Mouse (Mus musculus): ENCODE data around the gene Pfdn6. TPM values are rescaled to one million over a fixed set of nuclear protein-coding genes. Genes with fewer than 3 reads are reported as not detected.
A peak's percentile ranks its signal among the peaks of the same experiment; 100 is the strongest.
"Not testable (repeated sequence)": the region's sequence is repeated elsewhere in the genome, so short reads cannot be mapped to it uniquely, and the experiment has no call there.

Gene Pfdn6
- total RNA-seq, 2 experiments from 2014 or later: 95.7 to 97.8 TPM

DNA sequence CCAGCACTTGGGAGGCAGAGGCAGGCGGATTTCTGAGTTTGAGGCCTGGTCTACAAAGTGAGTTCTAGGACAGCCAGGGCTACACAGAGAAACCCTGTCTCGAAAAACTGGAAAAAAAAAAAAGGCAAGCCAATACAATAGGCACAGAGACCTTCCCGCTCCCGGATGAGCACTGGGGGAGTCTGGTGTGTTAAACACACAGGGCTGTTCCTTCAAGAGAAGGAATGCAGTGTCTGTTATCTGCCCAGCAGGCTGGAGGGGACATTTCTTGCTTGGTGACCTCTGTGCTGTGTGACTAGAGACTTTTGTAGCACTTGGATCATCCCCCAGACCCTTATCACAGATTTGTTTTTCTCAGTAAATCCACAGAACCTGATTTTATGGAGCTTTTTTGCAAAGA lies 38.5 kb downstream of the Pfdn6 start:
- no peak for DNase-seq (ENCODE audit: extremely low spot score in 1 of 2, low spot score in 1 of 2)

DNA sequence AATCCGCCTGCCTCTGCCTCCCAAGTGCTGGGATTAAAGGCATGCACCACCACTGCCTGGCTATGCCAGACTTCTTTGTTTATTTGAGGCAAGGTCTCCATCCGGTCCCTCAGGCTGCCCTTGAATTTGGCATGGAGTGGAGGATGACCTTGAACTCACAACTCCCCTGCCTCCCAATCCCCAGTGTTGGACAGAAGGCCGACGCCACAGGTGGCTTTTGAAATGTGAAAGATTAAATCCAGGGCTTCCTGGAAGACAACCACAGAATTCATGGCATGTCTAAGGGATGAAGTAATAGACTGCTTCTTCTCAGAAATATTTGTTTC lies 39.2 kb downstream of the Pfdn6 start:
- no peak for DNase-seq (ENCODE audit: extremely low spot score in 1 of 2, low spot score in 1 of 2)

DNA sequence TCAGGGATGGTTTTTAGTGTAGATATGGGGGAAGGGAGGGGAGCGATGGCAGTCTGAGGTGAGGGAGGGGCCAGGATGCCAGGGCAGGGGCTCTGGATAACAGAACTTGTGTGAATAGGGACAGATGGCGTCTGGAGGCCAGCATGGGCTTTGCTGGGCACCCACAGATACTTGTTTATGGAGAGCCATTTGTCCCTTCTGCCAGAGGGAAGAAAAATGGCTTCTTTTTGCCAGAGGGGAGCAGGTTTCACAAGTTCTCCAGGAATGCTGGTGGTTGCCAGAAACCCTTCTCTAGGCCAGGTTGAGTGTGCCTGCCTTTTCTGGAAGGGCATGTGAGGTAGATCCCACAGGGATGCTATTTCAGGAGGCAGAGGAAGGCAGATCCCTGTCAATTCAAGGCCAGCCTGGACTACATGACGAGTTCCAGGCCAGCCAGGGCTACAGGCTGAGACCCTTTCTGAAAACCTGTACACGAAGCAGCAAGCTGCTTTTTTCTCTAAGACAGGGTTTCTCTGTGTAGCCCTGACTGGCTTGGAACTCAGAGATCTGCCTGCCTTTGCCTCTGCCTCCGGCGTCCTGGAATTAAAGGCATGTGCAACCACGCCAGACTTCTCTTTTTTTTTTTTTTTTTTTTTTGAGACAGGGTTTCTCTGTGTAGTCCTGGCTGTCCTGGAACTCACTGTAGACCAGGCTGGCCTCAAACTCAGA lies 39.7 kb downstream of the Pfdn6 start:
- no peak for DNase-seq (ENCODE audit: extremely low spot score in 1 of 2, low spot score in 1 of 2)

DNA sequence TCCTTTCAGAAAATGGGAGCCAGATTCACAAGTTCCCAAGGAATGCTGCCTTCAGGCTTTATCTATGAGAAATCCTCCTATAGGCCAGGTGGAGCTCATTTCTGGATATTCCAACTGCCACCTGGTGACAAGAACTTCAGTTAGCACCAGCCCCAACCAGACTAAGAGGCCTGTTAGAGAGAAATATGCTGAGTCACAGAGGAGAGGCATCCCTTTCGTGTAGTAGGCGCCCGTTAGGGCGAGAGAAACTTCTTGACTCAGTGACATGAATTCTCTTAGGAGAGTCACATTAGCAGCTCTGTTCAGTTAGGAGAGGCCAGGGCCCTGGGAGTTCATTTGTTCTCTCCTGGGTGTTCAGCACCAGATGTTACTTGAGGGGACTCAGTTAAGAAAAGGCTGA lies 40.5 kb downstream of the Pfdn6 start:
- no peak for DNase-seq (ENCODE audit: extremely low spot score in 1 of 2, low spot score in 1 of 2)

DNA sequence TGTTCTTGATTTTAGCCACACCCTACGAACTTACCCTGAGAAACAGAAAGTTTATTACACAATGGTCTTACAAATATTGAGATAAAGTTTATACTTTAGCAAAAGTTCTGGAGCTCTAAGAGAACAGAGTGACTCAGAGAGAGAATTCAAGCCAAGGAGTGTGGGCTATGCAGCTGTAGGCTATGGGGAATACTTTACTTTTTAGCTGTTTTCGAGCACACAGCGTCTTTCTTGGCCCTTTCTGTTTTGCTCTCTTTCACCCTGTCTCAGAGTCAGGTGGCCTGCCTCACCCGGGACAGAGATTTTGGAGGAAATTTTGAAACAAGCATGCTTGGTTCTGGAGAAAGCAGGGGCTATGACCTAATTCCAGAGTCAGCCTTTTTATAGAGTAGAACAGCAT lies 42.0 kb downstream of the Pfdn6 start:
- DNase-seq (ENCODE audit: extremely low spot score in 1 of 2, low spot score in 1 of 2): not testable (repeated sequence)

DNA sequence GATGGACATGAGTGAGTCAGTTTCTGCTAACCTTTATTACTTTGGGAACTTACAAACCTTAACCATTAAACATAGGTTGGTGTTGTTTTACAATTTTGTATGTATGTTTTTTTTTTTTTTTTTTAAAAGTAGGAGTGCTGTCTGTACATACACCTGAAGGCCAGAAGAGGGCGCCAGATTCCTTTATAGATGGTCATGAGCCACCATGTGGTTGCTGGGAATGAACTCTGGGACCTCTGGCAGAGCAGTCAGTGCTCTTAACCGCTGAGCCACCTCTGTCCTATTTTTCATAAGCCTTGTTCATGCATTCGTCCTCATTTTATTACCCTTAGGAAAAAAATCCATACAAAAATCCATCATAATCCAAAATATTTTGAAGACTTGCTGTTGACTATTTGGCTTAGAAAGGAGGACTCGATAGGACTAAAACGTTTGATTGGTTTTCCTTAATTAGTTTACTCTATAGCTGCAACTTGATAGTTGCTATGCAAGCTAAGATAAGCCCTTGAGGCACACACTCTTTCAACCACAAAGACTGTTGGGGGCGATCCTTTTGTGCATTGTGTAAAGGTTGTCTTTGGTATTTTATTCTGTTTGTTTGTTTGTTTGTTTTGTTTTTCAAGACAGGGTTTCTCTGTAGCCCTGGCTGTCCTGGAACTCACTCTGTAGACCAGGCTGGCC lies 42.9 kb downstream of the Pfdn6 start:
- DNase-seq (ENCODE audit: extremely low spot score in 1 of 2, low spot score in 1 of 2): no peak

DNA sequence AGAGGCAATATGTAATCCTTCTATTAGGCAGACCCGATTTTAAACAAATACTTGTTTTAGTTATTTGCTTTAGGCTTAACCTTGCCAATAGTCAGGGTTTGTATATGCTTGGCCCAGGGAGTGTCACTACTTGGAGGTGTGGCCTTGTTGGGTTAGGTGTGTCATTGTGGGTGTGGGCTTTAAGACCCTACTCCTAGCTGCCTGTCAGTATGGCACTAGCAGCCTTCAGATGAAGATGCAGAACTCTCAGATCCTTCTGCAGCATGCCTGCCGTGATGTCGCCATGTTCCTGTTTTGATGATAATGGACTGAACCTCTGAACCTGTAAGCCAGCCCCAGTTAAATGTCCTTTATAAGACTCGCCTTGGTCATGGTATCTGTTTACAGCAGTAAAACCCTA lies 47.1 kb downstream of the Pfdn6 start:
- DNase-seq (ENCODE audit: extremely low spot score in 1 of 2, low spot score in 1 of 2): not testable (repeated sequence)

DNA sequence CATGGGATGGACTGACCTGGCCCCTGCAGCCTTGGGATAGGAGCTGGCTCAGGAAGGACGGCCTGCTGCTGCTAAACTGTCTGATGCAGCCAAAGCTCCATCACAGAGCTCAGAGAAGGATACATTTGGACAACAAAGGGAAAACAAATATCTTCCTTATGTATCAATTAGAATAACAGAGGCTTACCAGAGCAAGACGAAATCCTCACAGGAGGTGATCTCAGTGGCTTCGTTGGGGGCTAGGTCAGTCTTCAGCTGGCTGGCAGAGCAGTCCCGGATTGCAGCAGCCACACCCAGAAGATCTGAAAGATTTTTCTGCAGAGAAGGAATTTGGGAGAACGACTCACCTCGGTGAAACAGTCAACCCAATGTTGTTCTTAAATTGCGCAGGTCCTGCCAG lies 47.7 kb downstream of the Pfdn6 start:
- DNase-seq (ENCODE audit: extremely low spot score in 1 of 2, low spot score in 1 of 2): no peak

DNA sequence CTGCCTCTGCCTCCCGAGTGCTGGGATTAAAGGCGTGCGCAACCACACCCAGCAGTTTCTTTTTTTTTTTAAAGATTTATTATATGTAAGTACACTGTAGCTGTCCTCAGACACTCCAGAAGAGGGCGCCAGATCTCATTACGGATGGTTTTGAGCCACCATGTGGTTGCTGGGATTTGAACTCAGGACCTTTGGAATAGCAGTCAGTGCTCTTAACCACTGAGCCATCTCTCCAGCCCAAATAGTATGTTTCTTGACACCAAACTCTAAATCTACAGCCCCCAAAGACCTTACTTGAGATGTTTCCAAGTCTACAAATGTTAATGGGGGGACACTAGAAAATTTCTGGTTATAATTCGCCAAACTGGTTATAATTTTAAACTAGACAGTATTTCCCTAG lies 48.3 kb downstream of the Pfdn6 start:
- DNase-seq (ENCODE audit: extremely low spot score in 1 of 2, low spot score in 1 of 2): not testable (repeated sequence)

DNA sequence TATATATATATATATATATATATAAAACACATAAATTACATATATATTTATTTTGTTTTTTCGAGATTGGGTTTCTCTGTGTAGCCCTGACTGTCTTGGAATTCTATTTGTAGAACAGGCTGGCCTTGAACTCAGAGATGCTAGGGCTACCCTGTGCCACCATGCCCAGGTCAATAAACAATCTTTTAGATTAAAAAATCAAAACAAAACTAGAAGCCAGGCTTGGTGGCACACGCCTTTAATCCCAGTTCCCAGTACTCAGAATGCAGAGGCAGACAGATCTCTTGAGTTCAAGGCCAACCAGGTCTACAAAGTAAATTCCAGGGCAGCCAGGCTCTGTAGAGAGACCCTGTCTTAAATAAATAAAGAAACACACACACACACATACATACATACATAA lies 48.8 kb downstream of the Pfdn6 start:
- no peak for DNase-seq (ENCODE audit: extremely low spot score in 1 of 2, low spot score in 1 of 2)

DNA sequence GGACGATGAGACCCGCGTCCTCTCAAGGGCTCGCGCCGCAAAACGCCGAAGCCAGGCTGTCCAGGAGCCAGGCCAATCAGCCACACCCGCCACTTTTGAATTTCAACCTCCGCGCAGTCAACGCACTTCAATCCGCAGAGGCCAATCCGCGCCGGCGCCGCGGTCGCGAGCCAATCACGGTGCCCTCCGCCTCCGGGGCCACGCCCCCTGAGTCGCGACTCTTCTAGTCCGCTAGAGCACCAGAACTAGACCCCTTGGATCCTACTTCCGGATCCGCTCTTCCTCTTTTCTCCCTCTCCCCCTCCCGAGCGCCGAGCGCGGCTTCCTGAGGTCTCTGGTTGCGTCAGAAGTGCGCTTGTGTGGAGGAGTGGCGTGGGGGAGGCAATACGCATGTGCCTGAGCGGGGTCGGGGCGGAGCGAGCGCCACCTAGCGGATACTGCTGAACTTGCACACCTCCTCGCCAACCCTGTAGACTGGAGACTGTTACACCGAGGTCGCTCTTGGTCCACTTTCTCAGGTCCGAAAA lies 49.5 kb downstream of the Pfdn6 start, which contains the start of gene Kifc1:
Gene Kifc1, minus strand, starts transcription at position 129 of the 527 bp plus-strand sequence.
- DNase-seq (ENCODE audit: extremely low spot score in 1 of 2, low spot score in 1 of 2): peak; percentile 99 to 100

DNA sequence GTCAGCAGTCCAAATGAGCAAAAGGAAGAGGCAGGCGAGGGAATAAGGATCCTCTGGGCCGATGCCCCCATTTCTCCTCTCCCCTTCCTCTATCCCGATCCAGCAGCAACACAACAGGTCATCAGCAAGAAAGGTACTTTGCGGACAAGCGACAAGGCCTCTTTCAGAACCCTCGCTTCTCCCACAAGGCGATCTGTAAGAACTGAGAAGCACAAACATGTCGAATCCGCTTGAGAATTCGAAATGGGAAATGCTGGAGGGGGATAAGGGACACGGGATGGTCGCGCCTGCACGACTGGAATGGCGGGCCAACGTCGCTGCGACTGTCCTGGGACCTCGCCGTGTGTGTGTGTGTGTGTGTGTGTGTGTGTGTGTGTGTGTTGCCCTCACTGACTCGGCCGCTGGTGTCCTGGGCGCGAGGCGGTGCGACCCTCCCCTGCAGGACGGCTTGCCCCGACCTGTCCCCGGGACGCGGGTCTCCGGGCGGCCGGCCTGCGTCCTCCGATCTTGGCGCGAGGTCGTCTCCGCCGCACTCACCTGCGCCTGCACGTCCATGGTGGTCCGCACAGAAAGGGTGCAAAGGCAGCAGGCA lies 50.1 kb downstream of the Pfdn6 start:
- not testable (repeated sequence) for DNase-seq (ENCODE audit: extremely low spot score in 1 of 2, low spot score in 1 of 2)

Other genes with a start within 250 kb of the Pfdn6 start
- 10 to 100 TPM; 80.9 to 84.4 TPM for gene March2, start 221.7 kb downstream of the Pfdn6 start, total RNA-seq (2021)
- 100 to 1,000 TPM; 304 to 328 TPM for gene Rab11b, start 179.8 kb downstream of the Pfdn6 start, total RNA-seq (2021)
- gene Angptl4, start 158.5 kb downstream of the Pfdn6 start, total RNA-seq (2021): 1 to 10 TPM; 3.8 to 4.0 TPM
- gene Kank3, start 129.8 kb downstream of the Pfdn6 start, total RNA-seq (2021): 10 to 100 TPM; 27.8 to 35.8 TPM
- 100 to 1,000 TPM; 728 to 834 TPM for gene Rps28, start 115.8 kb downstream of the Pfdn6 start, total RNA-seq (2021)
- gene Ndufa7, start 115.8 kb downstream of the Pfdn6 start, total RNA-seq (2021): 100 to 1,000 TPM; 214 to 222 TPM
- gene Cd320, start 97.3 kb downstream of the Pfdn6 start, total RNA-seq (2021): 10 to 100 TPM; 23.7 to 23.8 TPM
- gene Gm7029, start 66.5 kb downstream of the Pfdn6 start, total RNA-seq (2021): not detected
- gene Kifc1, start 49.7 kb downstream of the Pfdn6 start, total RNA-seq (2021): 1 to 10 TPM; 1.9 to 2.1 TPM
- gene Platr17, start 35.2 kb downstream of the Pfdn6 start, total RNA-seq (2021): not detected
- 10 to 100 TPM; 27.4 to 27.9 TPM for gene Daxx, start 30.9 kb downstream of the Pfdn6 start, total RNA-seq (2021)
- 10 to 100 TPM; 36.2 to 37.0 TPM for gene Tapbp, start 24.4 kb downstream of the Pfdn6 start, total RNA-seq (2021)
- 10 to 100 TPM; 27.7 to 29.6 TPM for gene Zbtb22, start 24.4 kb downstream of the Pfdn6 start, total RNA-seq (2021)
- gene Rgl2, start 10.8 kb downstream of the Pfdn6 start, total RNA-seq (2021): 10 to 100 TPM; 53.4 to 72.7 TPM
- gene Wdr46, start 317 bp upstream of the Pfdn6 start, total RNA-seq (2021): 10 to 100 TPM; 13.2 to 14.2 TPM
- gene B3galt4, start 11.1 kb upstream of the Pfdn6 start, total RNA-seq (2021): 1 to 10 TPM; 6.0 to 6.6 TPM
- gene Vps52, start 15.5 kb upstream of the Pfdn6 start, total RNA-seq (2021): 10 to 100 TPM; 85.0 to 95.9 TPM
- 100 to 1,000 TPM; 311 to 351 TPM for gene Rps18, start 15.7 kb upstream of the Pfdn6 start, total RNA-seq (2021)
- 10 to 100 TPM; 15.8 to 19.7 TPM for gene H2-K1, start 60.0 kb upstream of the Pfdn6 start, total RNA-seq (2021)
- gene Ring1, start 84.3 kb upstream of the Pfdn6 start, total RNA-seq (2021): 10 to 100 TPM; 37.1 to 44.3 TPM
- gene H2-Ke6, start 87.7 kb upstream of the Pfdn6 start, total RNA-seq (2021): 10 to 100 TPM; 54.3 to 63.9 TPM
- 10 to 100 TPM; 94.3 to 95.5 TPM for gene Slc39a7, start 91.3 kb upstream of the Pfdn6 start, total RNA-seq (2021)
- 10 to 100 TPM; 76.0 to 83.6 TPM for gene Rxrb, start 91.5 kb upstream of the Pfdn6 start, total RNA-seq (2021)
- gene Col11a2, start 99.1 kb upstream of the Pfdn6 start, total RNA-seq (2021): 10 to 100 TPM; 23.5 to 25.3 TPM
- under 1 TPM; 0.42 to 0.45 TPM for gene H2-Oa, start 152.0 kb upstream of the Pfdn6 start, total RNA-seq (2021)
- 10 to 100 TPM; 32.3 to 35.1 TPM for gene H2-DMa, start 179.2 kb upstream of the Pfdn6 start, total RNA-seq (2021)
- gene Brd2, start 182.3 kb upstream of the Pfdn6 start, total RNA-seq (2021): 100 to 1,000 TPM; 196 to 216 TPM
- gene H2-DMb2, start 203.0 kb upstream of the Pfdn6 start, total RNA-seq (2021): under 1 TPM; 0.69 to 0.94 TPM
- 1 to 10 TPM; 1.8 to 3.4 TPM for gene H2-DMb1, start 212.7 kb upstream of the Pfdn6 start, total RNA-seq (2021)
- 1 to 10 TPM; 3.0 to 3.4 TPM for gene Tap1, start 247.2 kb upstream of the Pfdn6 start, total RNA-seq (2021)
- 1 to 10 TPM; 1.6 to 1.7 TPM for gene Psmb9, start 247.4 kb upstream of the Pfdn6 start, total RNA-seq (2021)